Mouse (Mus musculus) CH12.LX (cell line): ENCODE measurements around the gene R3hcc1l.

Experiments used
- BHLHE40 ChIP-seq: IDR thresholded peaks from 2 replicates; pipeline ENCODE4 v1.6.1; 2011; ENCODE audit warnings: mild to moderate bottlenecking, low read depth, low read length, improper control_type of control experiment
- CHD2 ChIP-seq: IDR thresholded peaks from 2 replicates; pipeline ENCODE4 v1.6.1; 2011; ENCODE audit warnings: low read length, improper control_type of control experiment
- CTCF ChIP-seq, 2 experiments: IDR thresholded peaks in 1 of 2; conservative IDR thresholded peaks in 1 of 2; 2 replicates each; pipeline ENCODE4 v1.5.1; 2011 to 2012; ENCODE audit warnings: low read depth in 2 of 2, low read length in 2 of 2, improper control_type of control experiment in 1 of 2, inconsistent platforms in 1 of 2, mild to moderate bottlenecking in 1 of 2, moderate library complexity in 1 of 2
- E2F4 ChIP-seq: IDR thresholded peaks from 2 replicates; pipeline ENCODE4 v1.6.1; 2011; ENCODE audit warnings: low read depth, low read length, improper control_type of control experiment; ENCODE audit not compliant: insufficient replicate concordance
- EP300 ChIP-seq: IDR thresholded peaks from 2 replicates; pipeline ENCODE4 v1.6.1; 2011; ENCODE audit warnings: low read length, improper control_type of control experiment
- MAZ ChIP-seq: IDR thresholded peaks from 2 replicates; pipeline ENCODE4 v1.6.1; 2012; ENCODE audit warnings: low read depth, mild to moderate bottlenecking, inconsistent platforms, low read length, improper control_type of control experiment, moderate library complexity
- POLR2A ChIP-seq: IDR thresholded peaks from 2 replicates; pipeline ENCODE4 v1.6.1; 2011; ENCODE audit warnings: low read depth, mild to moderate bottlenecking, improper control_type of control experiment, low read length
- POLR2AphosphoS2 ChIP-seq: IDR thresholded peaks from 2 replicates; pipeline ENCODE4 v1.6.1; 2011; ENCODE audit warnings: low read depth, low read length, improper control_type of control experiment
- RAD21 ChIP-seq: IDR thresholded peaks from 2 replicates; pipeline ENCODE4 v1.6.1; 2011; ENCODE audit warnings: low read depth, mild to moderate bottlenecking, low read length, improper control_type of control experiment, moderate library complexity
- SIN3A ChIP-seq: IDR thresholded peaks from 2 replicates; pipeline ENCODE4 v1.6.1; 2012; ENCODE audit warnings: low read length, improper control_type of control experiment, inconsistent platforms
- TCF12 ChIP-seq: IDR thresholded peaks from 2 replicates; pipeline ENCODE4 v1.6.1; 2014; ENCODE audit warnings: low read depth, mild to moderate bottlenecking, inconsistent platforms, low read length, improper control_type of control experiment
- ZMIZ1 ChIP-seq: IDR thresholded peaks from 2 replicates; pipeline ENCODE4 v1.6.1; 2012; ENCODE audit warnings: low read depth, mild to moderate bottlenecking, inconsistent platforms, low read length, improper control_type of control experiment

DNA sequence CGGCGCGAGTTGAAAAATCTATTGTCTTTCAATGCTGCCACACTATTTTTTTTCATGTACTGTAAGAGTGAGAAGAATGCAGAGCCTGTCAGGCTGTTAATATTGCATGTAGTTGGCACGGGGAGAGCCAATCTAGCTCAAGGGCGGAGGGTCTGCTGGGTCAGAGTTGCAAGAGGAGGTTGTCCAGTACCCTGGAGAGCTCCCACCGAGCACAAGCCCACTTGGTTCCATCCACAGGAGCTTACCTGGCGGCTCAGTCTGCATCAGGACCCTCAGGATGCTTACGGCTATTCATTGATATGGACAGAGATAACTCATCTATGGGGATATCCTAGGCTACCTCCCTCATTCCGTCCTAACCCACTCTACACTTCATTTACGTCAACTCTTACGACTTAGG is 118.1 kb downstream of the R3hcc1l start:
- TF ChIP-seq POLR2A (no peak), SIN3A (no peak), CTCF (conservative IDR thresholded peaks at IDR 0.05 in 1 of 2, IDR thresholded peaks at IDR 0.05 in 1 of 2; ENCODE audit: low read depth in 2 of 2, low read length in 2 of 2) (no peak), MAZ (no peak), RAD21 (no peak), BHLHE40 (no peak), POLR2AphosphoS2 (no peak), E2F4 (no peak), TCF12 (no peak), CHD2 (no peak), ZMIZ1 (no peak), EP300 (no peak)
